Mouse (Mus musculus) thymus, postnatal 0 days (tissue): Measurements from ENCODE around the gene Xrra1. TPM values are rescaled to one million over a fixed set of nuclear protein-coding genes. Genes with fewer than 3 reads are reported as not detected.
"Not testable (repeated sequence)": the region's sequence is repeated elsewhere in the genome, so short reads cannot be mapped to it uniquely, and the experiment has no call there.

Source experiments
- DNase-seq: peaks from one replicate; pipeline ENCODE4 v3.0.0-alpha.2; 2015; ENCODE audit warnings: low spot score
- polyA plus RNA-seq: library from polyadenylated mRNA; unstranded; fragments of >200 nt; fragmentation: Nextera tagmentation; extraction: Ambion mirVana; gene quantifications from 2 replicates; pipeline ENCODE4 v1.2.1, GENCODE M21; 2015

The Xrra1 gene
- polyA plus RNA-seq, 1 experiment from 2014 or later, result 13.8 TPM

- peak; percentile 15 for DNase-seq
These were observed 87.4 kb downstream of the Xrra1 start for GRCm38 (mm10) chr7:99946356-99946755.

- DNase-seq, result no peak
These were observed 88.4 kb downstream of the Xrra1 start for GRCm38 (mm10) chr7:99947329-99947728.

GRCm38 (mm10) chr7:99953442-99954098 is 94.7 kb downstream of the Xrra1 start:
- peak; percentile 19 for DNase-seq

GRCm38 (mm10) chr7:99954212-99954611 is 95.3 kb downstream of the Xrra1 start:
- DNase-seq, result peak; percentile 85

GRCm38 (mm10) chr7:99956095-99956494 is 97.2 kb downstream of the Xrra1 start:
- no peak for DNase-seq

GRCm38 (mm10) chr7:99957226-99957965 is 98.5 kb downstream of the Xrra1 start:
- no peak for DNase-seq

GRCm38 (mm10) chr7:99960571-99960970 is 101.7 kb downstream of the Xrra1 start:
- not testable (repeated sequence) for DNase-seq

- no peak for DNase-seq
These were observed 102.6 kb downstream of the Xrra1 start for GRCm38 (mm10) chr7:99961518-99961917.

- no peak for DNase-seq
These were observed 103.8 kb downstream of the Xrra1 start for GRCm38 (mm10) chr7:99962536-99963236.

GRCm38 (mm10) chr7:99963237-99963860 is 104.4 kb downstream of the Xrra1 start:
- DNase-seq, result no peak

- no peak for DNase-seq
These were observed 106.3 kb downstream of the Xrra1 start for GRCm38 (mm10) chr7:99965020-99965841.

- DNase-seq, result no peak
These were observed 107.2 kb downstream of the Xrra1 start for GRCm38 (mm10) chr7:99966011-99966721.

Other genes starting within 250 kb of the Xrra1 start
- gene Tpbgl, start 232.0 kb upstream of the Xrra1 start, polyA plus RNA-seq, result 1.4 and 1.6 TPM in 2 replicates
- 11.3 and 13.9 TPM in 2 replicates for gene Slco2b1, start 147.8 kb upstream of the Xrra1 start, polyA plus RNA-seq
- gene Olfr520, start 128.8 kb upstream of the Xrra1 start, polyA plus RNA-seq, result not detected in 2 replicates
- not detected in 2 replicates for gene Olfr521, start 95.6 kb upstream of the Xrra1 start, polyA plus RNA-seq
- 15.1 and 15.3 TPM in 2 replicates for gene Neu3, start 30.7 kb upstream of the Xrra1 start, polyA plus RNA-seq
- 491 and 521 TPM in 2 replicates for gene Spcs2, start 4.3 kb downstream of the Xrra1 start, polyA plus RNA-seq
- gene Rnf169, start 121.3 kb downstream of the Xrra1 start, polyA plus RNA-seq, result 5.0 and 7.0 TPM in 2 replicates
- gene Chrdl2, start 147.1 kb downstream of the Xrra1 start, polyA plus RNA-seq, result 0.08 TPM in 1 of 2 replicates, not detected in the other